Mouse (Mus musculus) cerebellum, adult 11 months (tissue): ENCODE results near the gene Eif6.

ENCODE experiments used
- DNase-seq: peaks from one replicate; pipeline ENCODE4 v3.0.0; 2022

The Eif6 gene

GRCm38 (mm10) chr2:155784534-155784933 is 42.2 kb downstream of the Eif6 start:
- DNase-seq, result peak; percentile 47

- no peak for DNase-seq
These were observed 47.2 kb downstream of the Eif6 start for GRCm38 (mm10) chr2:155779506-155779905.

GRCm38 (mm10) chr2:155779066-155779465 is 47.7 kb downstream of the Eif6 start:
- DNase-seq, result no peak

GRCm38 (mm10) chr2:155778004-155778403 is 48.7 kb downstream of the Eif6 start:
- DNase-seq, result no peak

DNA sequence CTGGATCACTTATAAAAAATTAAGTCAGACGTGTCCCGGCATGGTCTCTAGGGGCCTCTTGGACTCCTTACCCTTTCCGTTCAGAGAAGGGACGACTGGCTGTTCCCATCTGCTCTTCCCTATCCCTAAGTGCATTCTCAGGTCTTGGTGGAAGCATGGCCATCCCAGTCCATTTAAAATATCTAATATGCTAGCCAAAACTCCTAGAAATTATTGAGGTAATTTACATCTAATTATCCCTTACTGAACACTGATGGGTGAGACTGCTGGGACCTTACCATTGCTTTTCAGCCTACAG is 49.1 kb downstream of the Eif6 start:
- DNase-seq, result no peak

DNA sequence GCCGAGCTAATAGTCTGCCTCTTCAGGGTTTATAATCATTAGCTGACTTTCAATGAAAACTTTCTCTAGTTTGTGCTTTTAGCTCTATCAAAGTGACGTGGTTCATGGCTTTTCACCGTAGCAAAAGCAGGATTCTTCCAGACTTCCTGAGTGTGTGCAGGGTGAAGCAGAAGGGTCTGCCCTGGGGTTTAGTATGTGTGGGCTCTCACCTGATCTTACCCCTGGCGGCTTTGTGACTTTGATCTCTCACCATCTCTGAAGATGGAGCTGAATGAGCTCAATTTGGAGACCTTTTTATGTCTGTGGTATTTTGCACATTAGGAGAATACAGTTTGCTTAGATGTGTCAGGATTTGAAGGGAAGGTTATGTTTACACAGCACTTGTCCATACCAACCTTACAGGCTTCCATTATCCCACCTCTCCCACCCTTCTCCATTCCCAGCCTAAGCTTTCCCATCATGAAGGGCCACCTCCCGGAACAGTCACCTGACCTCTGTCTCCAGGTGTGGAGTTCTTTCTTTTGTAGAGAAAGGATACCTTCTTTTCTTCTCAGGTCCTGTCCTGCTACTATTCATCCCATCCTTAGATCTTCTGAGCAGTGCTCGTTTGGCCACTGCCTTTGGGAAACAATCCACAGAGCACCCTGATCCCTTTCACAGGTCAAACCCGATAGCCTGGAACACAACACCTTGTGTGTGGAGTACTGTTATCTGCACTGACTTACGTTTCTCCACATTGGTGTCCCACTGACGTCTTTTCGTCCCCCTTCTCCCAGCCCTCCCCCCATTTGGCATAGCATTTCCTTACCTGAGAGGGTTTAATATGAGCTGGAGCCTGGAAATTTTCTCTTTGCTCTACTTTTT is 49.7 kb downstream of the Eif6 start:
- no peak for DNase-seq

DNA sequence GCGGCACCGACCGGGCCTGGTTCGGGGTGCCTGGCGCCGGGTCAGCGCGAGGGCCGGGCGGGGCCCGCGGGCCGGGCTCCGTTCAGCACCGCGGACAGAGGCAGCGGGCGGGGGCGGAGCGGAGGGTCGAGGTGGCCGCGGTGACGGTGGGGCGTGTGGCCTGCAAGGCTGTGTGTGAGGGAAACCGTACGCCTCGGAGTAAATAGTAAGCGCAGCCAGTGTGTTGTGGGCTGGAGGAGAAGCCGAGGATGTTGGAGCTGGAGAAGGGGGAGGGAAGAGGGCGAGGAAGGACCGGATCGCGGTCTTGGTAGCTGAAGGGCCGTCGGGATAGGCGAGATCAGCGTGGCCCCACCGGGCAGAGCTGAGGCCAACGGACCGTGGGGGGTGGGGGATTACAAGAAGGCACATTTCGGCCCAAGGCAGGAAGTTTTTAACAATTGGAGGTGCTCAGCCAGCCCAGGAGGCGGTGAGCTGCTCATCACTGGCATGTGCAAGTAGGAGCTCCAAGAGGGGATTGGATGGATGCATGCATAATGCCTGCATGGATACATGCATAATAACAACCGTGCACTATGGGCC is 51.0 kb downstream of the Eif6 start:
- DNase-seq, result peak; percentile 76

- DNase-seq, result peak; percentile 43
These were observed 51.6 kb downstream of the Eif6 start, which contains the start of gene Mmp24 for GRCm38 (mm10) chr2:155774927-155775684. TSS of gene Mmp24 (plus strand) at chr2:155775342.

GRCm38 (mm10) chr2:155774261-155774926 is 52.3 kb downstream of the Eif6 start:
- DNase-seq, result peak; percentile 42

DNA sequence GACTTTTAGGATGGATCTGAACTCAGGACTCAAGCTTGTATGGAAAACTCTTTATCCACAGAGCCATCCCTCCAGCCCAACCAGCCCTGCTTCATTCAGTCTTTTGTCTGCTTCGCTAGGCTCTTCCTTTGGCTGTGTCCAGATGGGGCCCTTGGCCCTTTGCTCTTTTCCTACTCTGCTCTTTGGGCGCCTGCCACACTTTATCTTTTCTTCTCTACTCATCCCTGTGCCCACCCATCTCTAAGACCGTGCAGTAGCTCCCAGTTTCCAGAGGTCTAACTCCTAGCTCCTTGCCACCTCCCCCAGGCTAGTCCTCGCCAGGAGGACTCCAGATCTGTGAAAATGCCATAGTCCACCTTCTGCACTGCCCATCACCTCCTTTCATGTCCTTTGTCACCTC is 53.1 kb downstream of the Eif6 start:
- no peak for DNase-seq
